Mouse (Mus musculus): ENCODE data around the gene Irgq. TPM values are rescaled to one million over a fixed set of nuclear protein-coding genes. Genes with fewer than 3 reads are reported as not detected.
A peak's percentile ranks its signal among the peaks of the same experiment; 100 is the strongest.
"Not testable (repeated sequence)": the region's sequence is repeated elsewhere in the genome, so short reads cannot be mapped to it uniquely, and the experiment has no call there.

Gene Irgq
- 7.4 and 8.0 TPM in 2 replicates for polyA plus RNA-seq (2014; fragmentation: Nextera tagmentation; extraction: Ambion mirVana)

GRCm38 (mm10) chr7:24530062-24530931, at the start of gene Irgq:
Gene Irgq (plus strand): TSS chr7:24530689.
- no peaks in the 10 kb centered on the region for H3K9me3 ChIP-seq (ENCODE audit: control insufficient read depth, low read length)
- H3K27ac ChIP-seq (replicated peaks in 1 of 2; ENCODE audit: control insufficient read depth in 1 of 2, insufficient read depth in 1 of 2, low read depth in 2 of 2, low read length in 2 of 2) = peak within 1 kb of the TSS; percentile 94 to 96
- peak within 1 kb of the TSS; percentile 69 to 74 for H3K4me3 ChIP-seq (ENCODE audit: control insufficient read depth in 1 of 2, insufficient read depth in 1 of 2, low read depth in 1 of 2, low read length in 2 of 2)
- H3K4me2 ChIP-seq (ENCODE audit: low read length) = peak within 1 kb of the TSS; percentile 97
- under 1% methylated on average over 44 of the region's 44 CpGs for WGBS
- peaks cover 27% of the 10 kb centered on the region for H3K36me3 ChIP-seq (ENCODE audit: control insufficient read depth, insufficient read depth, low read length)
- peak within 1 kb of the TSS; percentile 92 for H3K9ac ChIP-seq (ENCODE audit: low read length)
- H3K4me1 ChIP-seq (ENCODE audit: control insufficient read depth in 2 of 2, insufficient read depth in 2 of 2, low read length in 2 of 2) = peaks cover 9 to 12% of the 10 kb centered on the region in 2 experiments
- peak; percentile 95 for ATAC-seq (ENCODE audit: insufficient number of reproducible peaks, insufficient read depth, low FRiP score, low read depth)
- H3K27me3 ChIP-seq (ENCODE audit: control insufficient read depth, insufficient read depth, low read length) = no peaks in the 10 kb centered on the region

GRCm38 (mm10) chr7:24480986-24481473, 49.5 kb upstream of the Irgq start:
- H3K4me1 ChIP-seq (ENCODE audit: control insufficient read depth in 2 of 2, insufficient read depth in 2 of 2, low read length in 2 of 2) = peaks cover 0 to 10% of the 10 kb centered on the region in 2 experiments; a peak in 1 of 4 replicates
- peak; percentile 12; the same call in 1 of the 2 replicates for ATAC-seq (ENCODE audit: insufficient number of reproducible peaks, insufficient read depth, low FRiP score, low read depth)
- H3K36me3 ChIP-seq (ENCODE audit: control insufficient read depth, insufficient read depth, low read length) = no peaks in the 10 kb centered on the region
- H3K4me2 ChIP-seq (ENCODE audit: low read length) = peak overlapping the region; percentile 94
- peaks cover 47% of the 10 kb centered on the region for H3K27me3 ChIP-seq (ENCODE audit: control insufficient read depth, insufficient read depth, low read length)
- H3K4me3 ChIP-seq (ENCODE audit: control insufficient read depth in 1 of 2, insufficient read depth in 1 of 2, low read depth in 1 of 2, low read length in 2 of 2) = peak overlapping the region; percentile 47 to 54
- 16% methylated on average over 14 of the region's 14 CpGs for WGBS
- peak overlapping the region; percentile 70 for H3K9ac ChIP-seq (ENCODE audit: low read length)
- no peak overlapping the region for H3K27ac ChIP-seq (replicated peaks in 1 of 2; ENCODE audit: control insufficient read depth in 1 of 2, insufficient read depth in 1 of 2, low read depth in 2 of 2, low read length in 2 of 2)
- peaks cover 5% of the 10 kb centered on the region; the same call in 1 of the 2 replicates for H3K9me3 ChIP-seq (ENCODE audit: control insufficient read depth, low read length)

- Histone ChIP-seq H3K27me3 (ENCODE audit: control insufficient read depth, insufficient read depth, low read length) (peaks cover 47% of the 10 kb centered on the region), H3K27ac (replicated peaks in 1 of 2; ENCODE audit: control insufficient read depth in 1 of 2, insufficient read depth in 1 of 2, low read depth in 2 of 2, low read length in 2 of 2) (no peak within 1 kb of the TSS), H3K4me1 (ENCODE audit: control insufficient read depth in 2 of 2, insufficient read depth in 2 of 2, low read length in 2 of 2) (peaks cover 0 to 10% of the 10 kb centered on the region in 2 experiments; a peak in 1 of 4 replicates), H3K4me3 (ENCODE audit: control insufficient read depth in 1 of 2, insufficient read depth in 1 of 2, low read depth in 1 of 2, low read length in 2 of 2) (peak within 1 kb of the TSS; percentile 47 to 54), H3K9me3 (ENCODE audit: control insufficient read depth, low read length) (peaks cover 5% of the 10 kb centered on the region; the same call in 1 of the 2 replicates), H3K4me2 (ENCODE audit: low read length) (peak within 1 kb of the TSS; percentile 94), H3K36me3 (ENCODE audit: control insufficient read depth, insufficient read depth, low read length) (no peaks in the 10 kb centered on the region), H3K9ac (ENCODE audit: low read length) (peak within 1 kb of the TSS; percentile 70)
- WGBS = under 1% methylated on average over 50 of the region's 83 CpGs
- peak; percentile 80 for ATAC-seq (ENCODE audit: insufficient number of reproducible peaks, insufficient read depth, low FRiP score, low read depth)
Observed at GRCm38 (mm10) chr7:24481474-24482207, 48.8 kb upstream of the Irgq start, which contains the start of gene Cadm4. Gene Cadm4 (plus strand): TSS chr7:24482023.

GRCm38 (mm10) chr7:24482208-24483020, 48.1 kb upstream of the Irgq start:
- peaks cover 47% of the 10 kb centered on the region for H3K27me3 ChIP-seq (ENCODE audit: control insufficient read depth, insufficient read depth, low read length)
- H3K9ac ChIP-seq (ENCODE audit: low read length) = peak overlapping the region; percentile 70
- H3K4me3 ChIP-seq (ENCODE audit: control insufficient read depth in 1 of 2, insufficient read depth in 1 of 2, low read depth in 1 of 2, low read length in 2 of 2) = peak overlapping the region; percentile 47 to 54
- H3K36me3 ChIP-seq (ENCODE audit: control insufficient read depth, insufficient read depth, low read length) = no peaks in the 10 kb centered on the region
- 7% methylated on average over 10 of the region's 38 CpGs for WGBS
- H3K4me2 ChIP-seq (ENCODE audit: low read length) = peak overlapping the region; percentile 94
- peaks cover 5% of the 10 kb centered on the region; the same call in 1 of the 2 replicates for H3K9me3 ChIP-seq (ENCODE audit: control insufficient read depth, low read length)
- no peak overlapping the region for H3K27ac ChIP-seq (replicated peaks in 1 of 2; ENCODE audit: control insufficient read depth in 1 of 2, insufficient read depth in 1 of 2, low read depth in 2 of 2, low read length in 2 of 2)
- H3K4me1 ChIP-seq (ENCODE audit: control insufficient read depth in 2 of 2, insufficient read depth in 2 of 2, low read length in 2 of 2) = peaks cover 0 to 10% of the 10 kb centered on the region in 2 experiments; a peak in 1 of 4 replicates
- no peak for ATAC-seq (ENCODE audit: insufficient number of reproducible peaks, insufficient read depth, low FRiP score, low read depth)

GRCm38 (mm10) chr7:24483291-24483690, 47.2 kb upstream of the Irgq start:
- WGBS = 53% methylated on average over 6 of the region's 6 CpGs
- H3K27me3 ChIP-seq (ENCODE audit: control insufficient read depth, insufficient read depth, low read length) = peaks cover 47% of the 10 kb centered on the region
- H3K4me2 ChIP-seq (ENCODE audit: low read length) = not testable (repeated sequence)

GRCm38 (mm10) chr7:24485481-24485880, 45.0 kb upstream of the Irgq start:
- Histone ChIP-seq H3K9ac (ENCODE audit: low read length) (no peak overlapping the region), H3K36me3 (ENCODE audit: control insufficient read depth, insufficient read depth, low read length) (no peaks in the 10 kb centered on the region), H3K4me3 (ENCODE audit: control insufficient read depth in 1 of 2, insufficient read depth in 1 of 2, low read depth in 1 of 2, low read length in 2 of 2) (no peak overlapping the region), H3K9me3 (ENCODE audit: control insufficient read depth, low read length) (no peaks in the 10 kb centered on the region), H3K27ac (replicated peaks in 1 of 2; ENCODE audit: control insufficient read depth in 1 of 2, insufficient read depth in 1 of 2, low read depth in 2 of 2, low read length in 2 of 2) (no peak overlapping the region), H3K27me3 (ENCODE audit: control insufficient read depth, insufficient read depth, low read length) (peaks cover 33% of the 10 kb centered on the region), H3K4me2 (ENCODE audit: low read length) (no peak overlapping the region), H3K4me1 (ENCODE audit: control insufficient read depth in 2 of 2, insufficient read depth in 2 of 2, low read length in 2 of 2) (peaks cover 0 to 10% of the 10 kb centered on the region in 2 experiments; a peak in 1 of 4 replicates)
- no peak for ATAC-seq (ENCODE audit: insufficient number of reproducible peaks, insufficient read depth, low FRiP score, low read depth)
- 66% methylated on average over 9 of the region's 9 CpGs for WGBS

More at GRCm38 (mm10) chr7:24483291-24483690, 47.2 kb upstream of the Irgq start:
- H3K9ac ChIP-seq (ENCODE audit: low read length); H3K9me3 ChIP-seq (ENCODE audit: control insufficient read depth, low read length); H3K4me3 ChIP-seq (ENCODE audit: control insufficient read depth in 1 of 2, insufficient read depth in 1 of 2, low read depth in 1 of 2, low read length in 2 of 2); ATAC-seq (ENCODE audit: insufficient number of reproducible peaks, insufficient read depth, low FRiP score, low read depth); H3K36me3 ChIP-seq (ENCODE audit: control insufficient read depth, insufficient read depth, low read length); H3K27ac ChIP-seq (replicated peaks in 1 of 2; ENCODE audit: control insufficient read depth in 1 of 2, insufficient read depth in 1 of 2, low read depth in 2 of 2, low read length in 2 of 2): not testable (repeated sequence)
- H3K4me1 ChIP-seq (ENCODE audit: control insufficient read depth in 2 of 2, insufficient read depth in 2 of 2, low read length in 2 of 2) = peaks cover 0 to 10% of the 10 kb centered on the region in 2 experiments; a peak in 1 of 4 replicates
